Mouse (Mus musculus) skeletal muscle tissue, postnatal 0 days (tissue): ENCODE data around the gene Clic1. TPM values are rescaled to one million over a fixed set of nuclear protein-coding genes. Genes with fewer than 3 reads are reported as not detected.

Experiments used
- polyA plus RNA-seq: library from polyadenylated mRNA; unstranded; fragments of >200 nt; fragmentation: Nextera tagmentation; extraction: Ambion mirVana; gene quantifications from 2 replicates; pipeline ENCODE4 v1.2.1, GENCODE M21; 2015

Gene Clic1
- polyA plus RNA-seq: 115 and 138 TPM in 2 replicates

DNA sequence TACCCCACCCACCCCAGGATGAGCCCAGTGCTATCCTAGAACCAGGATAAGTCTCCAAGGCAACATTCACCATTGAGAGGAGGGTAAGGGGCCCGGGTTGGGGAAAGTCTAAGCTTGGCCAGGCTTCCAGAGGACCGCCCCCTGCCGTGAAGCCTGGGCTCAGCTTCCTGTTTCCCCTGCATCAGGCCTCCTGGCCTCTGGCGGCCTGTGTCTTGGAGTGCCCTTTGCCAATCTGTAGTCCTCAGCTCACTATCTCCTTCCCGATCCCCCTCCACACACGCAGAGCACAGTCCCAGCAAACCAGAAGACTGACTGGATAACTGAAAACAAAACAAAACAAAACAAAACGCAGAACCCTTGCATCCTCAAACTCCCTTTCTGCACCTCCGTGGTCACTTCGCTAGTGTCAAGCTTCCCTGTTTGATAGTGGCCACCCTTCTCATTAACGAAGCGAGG lies at the start of gene Clic1:
TSS of gene Clic1 (plus strand) at position 406 of the 456 bp plus-strand sequence.

DNA sequence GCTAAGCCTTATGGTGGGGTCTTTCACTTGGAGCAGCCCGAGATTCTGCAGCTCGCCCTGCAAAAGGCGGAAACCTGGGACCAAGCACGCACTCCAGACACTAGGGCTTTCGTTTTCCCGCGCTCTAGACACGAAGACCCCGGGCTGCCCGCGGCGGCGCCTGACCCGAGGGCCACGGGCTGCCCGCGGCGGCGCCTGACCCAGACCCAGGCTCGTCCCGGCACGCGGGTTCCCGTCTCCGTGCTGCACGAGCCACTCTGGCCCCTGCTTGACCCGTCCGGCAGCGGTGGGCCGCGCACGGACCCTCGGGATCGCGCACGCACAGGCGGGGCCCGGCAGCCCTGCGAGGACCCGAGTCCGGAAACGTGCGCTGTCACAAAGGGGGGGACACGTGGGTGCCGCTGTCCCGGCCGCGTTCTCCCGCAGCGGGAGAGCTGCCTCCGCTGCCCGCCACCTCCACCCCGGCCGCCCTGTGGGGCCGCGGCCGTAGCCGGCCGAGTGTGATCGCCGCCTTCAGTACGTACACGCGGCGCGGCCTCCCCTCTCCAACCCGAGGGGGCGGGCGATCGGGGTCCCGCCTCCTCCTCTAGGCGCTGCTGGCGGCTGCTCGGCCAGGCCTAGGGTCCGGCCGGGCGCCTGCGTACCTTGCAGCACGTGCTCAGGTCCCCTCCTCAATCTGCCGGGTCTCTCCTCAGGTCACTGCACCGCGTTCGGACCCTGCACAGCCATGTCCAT lies 48.9 kb upstream of the Clic1 start, which contains the start of gene Vars:
TSS of gene Vars (plus strand) at position 271 of the 735 bp plus-strand sequence.

DNA sequence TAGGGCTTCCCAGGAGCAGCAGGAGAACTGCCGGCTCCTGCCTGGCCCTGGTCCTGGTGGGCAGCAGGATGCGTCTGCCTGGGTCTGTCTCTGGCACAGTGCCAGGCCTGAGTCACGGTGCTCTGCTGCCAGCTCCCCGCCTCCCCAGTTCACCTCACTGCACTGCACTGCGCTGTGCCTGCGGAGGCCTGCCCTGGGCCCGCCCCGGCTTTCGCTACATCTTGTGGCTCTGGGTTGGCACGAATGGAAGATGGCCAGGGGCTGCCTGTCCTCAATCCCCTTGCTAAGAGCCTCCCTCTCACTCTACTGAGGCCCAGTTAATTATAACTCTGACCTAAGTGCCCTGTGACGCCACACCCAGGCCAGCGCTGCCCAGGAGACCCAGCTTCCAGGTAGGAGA lies 33.4 kb upstream of the Clic1 start, which contains the start of gene Vwa7:
TSS of gene Vwa7 (plus strand) at position 204 of the 400 bp plus-strand sequence.

DNA sequence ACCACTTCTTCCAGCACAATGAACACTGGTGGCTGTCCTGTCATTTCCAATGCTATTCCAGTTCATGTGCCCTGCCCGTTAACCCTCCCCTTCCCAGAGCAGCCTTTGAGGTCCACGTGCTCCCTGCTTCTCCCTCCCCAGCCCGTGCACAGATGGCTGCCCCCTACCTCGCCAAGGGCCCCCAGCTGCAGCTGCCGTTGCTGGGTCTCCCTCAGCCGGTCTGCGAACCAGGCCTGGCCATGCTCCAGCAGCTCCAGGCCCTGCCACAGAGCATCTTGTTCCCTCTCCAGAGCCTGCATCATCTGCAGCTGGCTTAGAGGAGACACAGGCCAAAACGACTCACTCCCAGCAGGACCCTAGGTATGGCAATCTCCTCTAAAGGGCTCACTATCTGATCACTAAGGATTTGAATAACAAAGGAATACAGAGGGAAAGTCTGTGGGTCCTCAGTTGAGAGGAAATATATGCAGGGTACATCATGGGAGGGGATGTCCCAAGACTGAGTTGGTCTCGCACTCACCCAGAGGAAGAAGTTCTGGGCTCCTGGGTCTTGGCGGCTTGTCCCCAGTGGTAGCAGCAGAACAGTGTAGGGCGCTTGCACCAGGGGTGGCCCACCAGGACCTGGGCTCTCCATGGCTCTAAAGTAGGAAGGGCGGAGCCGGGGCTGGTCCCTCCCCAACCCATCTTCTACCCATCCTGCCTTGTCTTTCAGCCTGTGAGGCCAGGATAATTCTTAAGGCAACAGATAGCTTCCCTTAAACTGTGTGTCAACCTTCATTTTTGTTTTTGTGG lies 22.3 kb upstream of the Clic1 start, which contains the start of gene Sapcd1:
TSS of gene Sapcd1 (minus strand) at position 740 of the 792 bp plus-strand sequence.

DNA sequence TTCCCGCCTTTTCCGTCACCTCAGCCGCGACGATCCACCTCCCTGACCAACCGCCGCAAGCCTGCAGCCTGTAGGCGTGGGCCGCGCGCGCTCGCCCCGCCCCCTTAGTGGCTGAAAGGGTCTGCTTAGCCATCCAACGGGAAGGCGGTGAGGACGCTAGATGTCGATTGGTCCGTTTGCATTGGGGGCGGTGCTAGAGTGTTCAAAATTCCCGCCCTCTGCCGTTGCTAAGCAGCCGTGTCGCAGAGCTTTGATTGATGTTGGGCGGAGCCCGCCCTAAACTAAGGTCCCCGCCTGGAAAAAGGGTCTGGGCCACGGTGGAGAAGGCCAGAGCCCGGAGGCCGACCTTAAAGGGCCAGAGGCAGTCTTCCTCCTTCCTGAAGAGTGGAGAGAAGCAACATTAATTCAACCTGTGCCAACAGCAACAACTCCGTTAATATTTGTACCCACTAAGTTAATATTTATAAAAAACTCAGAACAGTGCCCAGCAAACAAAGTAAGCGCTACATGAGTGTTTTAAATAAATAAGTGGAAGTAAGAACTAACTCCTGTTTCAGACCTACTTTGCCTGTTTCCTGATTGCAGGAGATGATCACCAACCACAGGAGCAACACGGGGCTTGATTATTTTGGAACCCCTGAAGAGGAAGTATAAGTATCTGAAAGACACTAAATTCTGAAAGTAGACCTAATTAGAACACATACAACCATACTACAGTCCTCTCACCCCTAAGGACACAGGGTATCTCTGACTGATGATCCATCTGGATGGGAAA lies 2.9 kb upstream of the Clic1 start, which contains the start of gene Msh5:
TSS of gene Msh5 (minus strand) at position 65 of the 775 bp plus-strand sequence.

DNA sequence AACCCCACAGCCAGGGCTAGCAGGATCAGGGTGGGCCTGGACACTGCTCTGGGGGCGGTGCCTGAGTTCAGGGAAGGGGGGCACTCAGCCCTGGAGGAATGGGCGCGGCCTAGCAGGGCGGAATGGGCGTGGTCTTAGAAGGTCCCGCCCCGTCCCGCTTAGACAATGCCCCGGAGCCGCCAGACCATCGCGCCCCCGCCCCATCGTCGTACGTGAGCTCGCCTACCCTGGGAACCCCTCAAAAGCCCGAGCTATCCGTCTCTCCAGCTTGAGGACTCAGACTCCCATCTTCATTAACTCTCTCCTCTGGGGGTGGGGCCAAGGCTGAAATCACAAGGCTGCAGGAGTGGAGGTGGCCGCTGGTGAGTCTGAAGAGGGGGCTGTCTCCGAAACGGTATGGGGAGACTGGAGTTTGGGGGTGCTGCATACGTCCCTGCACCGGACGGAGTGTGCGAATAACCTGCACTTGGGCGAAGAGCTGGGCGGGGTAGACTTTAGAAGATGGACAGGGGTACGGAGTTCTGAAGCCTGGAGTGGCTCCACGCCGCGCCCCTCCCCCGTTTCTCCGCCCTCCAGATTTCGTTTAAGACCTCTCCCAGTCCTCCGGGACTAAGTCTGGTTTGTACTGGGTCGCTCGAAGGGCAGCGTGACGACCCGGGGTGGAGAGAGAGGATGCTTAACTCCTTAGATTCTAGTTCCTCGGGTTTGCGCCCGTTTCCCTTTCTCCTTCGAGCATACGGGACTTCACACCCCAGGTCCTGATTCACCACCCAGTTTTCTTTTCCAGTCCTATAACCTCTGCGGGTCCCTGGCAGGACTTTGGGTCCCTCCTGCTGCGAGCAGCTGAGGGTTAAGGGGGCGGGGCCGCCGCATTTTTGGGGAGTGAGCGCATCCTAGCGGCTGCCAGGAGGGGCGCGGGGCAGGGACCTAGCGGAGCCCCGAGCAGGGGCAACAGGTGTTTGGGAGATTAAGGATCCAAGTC lies 9.4 kb downstream of the Clic1 start, which contains the start of gene Ddah2:
TSS of gene Ddah2 (plus strand) at position 125 of the 982 bp plus-strand sequence.

DNA sequence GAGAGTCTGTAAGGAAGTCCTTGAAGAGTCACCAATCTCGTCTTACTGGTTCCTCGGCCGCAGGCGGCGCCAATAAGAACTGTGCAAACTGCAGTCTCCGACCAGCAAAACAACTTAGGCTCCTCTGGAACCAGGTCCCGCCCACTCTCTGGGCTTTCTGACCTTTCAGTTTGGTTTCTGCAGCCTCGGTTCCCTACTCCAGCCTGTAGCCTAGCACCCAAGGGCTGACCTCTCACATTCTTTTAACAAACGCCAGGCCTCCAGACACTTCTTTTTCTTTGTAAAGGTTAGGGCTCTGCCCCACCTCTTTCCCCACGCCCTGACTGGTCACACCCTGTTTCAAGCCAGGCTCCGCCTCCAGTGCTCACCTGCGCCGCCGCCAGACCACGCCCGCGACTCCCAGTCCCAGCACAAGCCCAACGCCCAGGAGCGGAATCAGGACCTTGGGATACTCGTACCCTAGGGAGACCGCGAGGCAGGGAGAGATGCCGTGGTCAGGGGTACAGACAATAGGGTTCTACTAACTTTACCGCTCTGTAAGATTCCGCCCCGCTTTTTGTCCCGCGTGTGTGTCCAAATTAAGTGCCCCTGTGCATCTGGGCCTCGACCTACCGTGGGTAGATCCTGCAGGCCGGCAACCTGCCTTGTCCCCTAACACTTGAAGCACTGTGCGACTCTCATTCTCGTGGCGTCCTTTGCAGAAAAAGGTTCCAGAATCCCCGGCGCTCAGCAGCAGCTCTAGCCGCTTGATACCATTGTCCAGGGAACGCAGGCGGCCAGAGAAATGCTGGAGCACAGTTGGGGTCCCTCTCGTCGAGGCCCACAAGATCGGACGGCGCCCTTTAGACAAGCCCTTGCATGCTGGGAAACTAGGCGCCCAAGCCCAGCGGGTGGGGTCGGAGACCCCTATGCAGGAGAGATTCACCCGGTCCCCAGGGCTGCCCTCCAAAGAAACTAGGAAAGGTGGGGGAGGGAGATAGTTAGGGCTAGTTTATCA lies 15.5 kb downstream of the Clic1 start, which contains the start of gene Ly6g6c:
TSS of gene Ly6g6c (plus strand) at position 438 of the 997 bp plus-strand sequence.

DNA sequence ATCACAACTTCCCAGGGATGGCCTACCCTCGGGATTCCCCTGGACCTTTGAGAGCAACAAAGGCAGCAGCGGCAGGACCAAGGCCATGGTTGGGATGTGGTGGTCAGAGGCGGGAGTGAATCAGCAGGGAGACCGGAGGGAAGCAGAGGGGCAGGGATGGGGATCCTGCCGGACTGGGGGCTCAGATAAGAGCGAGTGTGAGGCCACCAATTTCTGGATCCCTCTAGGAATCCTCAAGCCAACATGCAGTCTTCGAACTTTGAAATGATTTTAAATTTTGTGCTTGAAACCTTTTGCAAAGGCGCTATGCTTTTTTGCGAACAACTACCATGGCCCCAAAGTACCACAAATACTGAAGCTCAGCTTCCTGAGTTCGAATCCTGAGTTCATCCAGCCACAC lies 16.3 kb downstream of the Clic1 start, which contains the start of gene Mpig6b:
TSS of gene Mpig6b (minus strand) at position 101 of the 400 bp plus-strand sequence.

DNA sequence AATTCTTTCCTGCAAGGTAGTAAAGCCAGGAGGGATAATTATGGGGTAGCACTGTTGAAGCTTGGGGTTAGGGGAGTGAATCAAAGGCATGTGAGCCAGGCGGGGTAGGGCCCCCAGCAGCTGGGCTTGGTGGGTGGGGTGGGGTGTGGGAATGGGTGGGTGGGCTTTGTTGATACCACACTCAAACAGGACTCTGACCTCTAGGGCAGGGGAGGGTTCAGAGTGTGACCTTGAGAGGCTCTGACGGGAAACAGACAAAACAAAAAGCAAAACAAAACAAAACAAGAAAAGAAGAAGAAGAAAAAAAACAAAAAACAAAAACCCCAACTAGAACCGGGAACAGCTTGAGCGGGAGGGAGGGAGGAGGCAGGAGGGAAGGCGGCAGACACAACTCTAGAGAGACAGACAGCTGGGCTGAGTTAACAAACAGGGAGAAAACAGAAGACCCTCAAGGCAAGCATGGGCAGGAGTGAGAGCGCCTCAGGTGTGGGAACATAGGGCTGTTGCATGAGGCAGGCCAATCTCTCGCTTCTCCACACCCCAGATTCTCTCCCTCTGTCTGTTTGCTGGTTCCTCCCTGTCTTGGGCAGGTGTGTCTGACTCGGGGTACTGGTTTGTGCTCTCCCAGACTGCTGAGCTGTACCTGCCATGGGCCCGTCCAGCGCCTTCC lies 26.9 kb downstream of the Clic1 start, which contains the start of gene Ly6g6e:
TSS of gene Ly6g6e (plus strand) at position 396 of the 670 bp plus-strand sequence.

DNA sequence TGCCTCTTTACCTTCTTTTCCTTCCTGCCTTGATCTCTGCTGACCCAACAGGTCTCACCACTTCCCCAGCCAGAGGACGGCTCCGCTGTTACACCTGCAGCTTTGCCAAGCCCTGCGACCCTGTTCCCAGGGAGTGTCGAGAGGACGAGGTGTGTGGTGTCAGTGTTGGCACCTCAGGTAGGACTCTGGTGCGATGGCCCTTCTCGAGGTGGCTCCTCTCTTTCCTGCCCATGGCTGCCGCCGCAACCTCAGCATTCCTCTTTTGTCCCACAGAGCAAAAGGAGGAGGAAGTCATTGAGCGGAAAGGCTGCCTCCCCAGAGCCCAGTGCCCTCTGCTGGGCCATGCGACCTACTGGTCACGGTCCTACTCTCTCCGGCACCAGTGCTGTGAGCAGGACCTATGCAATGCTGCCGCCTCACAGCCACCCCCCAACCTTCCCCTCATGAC lies 28.0 kb downstream of the Clic1 start, which contains the start of gene Ly6g6d:
TSS of gene Ly6g6d (minus strand) at position 280 of the 448 bp plus-strand sequence.

DNA sequence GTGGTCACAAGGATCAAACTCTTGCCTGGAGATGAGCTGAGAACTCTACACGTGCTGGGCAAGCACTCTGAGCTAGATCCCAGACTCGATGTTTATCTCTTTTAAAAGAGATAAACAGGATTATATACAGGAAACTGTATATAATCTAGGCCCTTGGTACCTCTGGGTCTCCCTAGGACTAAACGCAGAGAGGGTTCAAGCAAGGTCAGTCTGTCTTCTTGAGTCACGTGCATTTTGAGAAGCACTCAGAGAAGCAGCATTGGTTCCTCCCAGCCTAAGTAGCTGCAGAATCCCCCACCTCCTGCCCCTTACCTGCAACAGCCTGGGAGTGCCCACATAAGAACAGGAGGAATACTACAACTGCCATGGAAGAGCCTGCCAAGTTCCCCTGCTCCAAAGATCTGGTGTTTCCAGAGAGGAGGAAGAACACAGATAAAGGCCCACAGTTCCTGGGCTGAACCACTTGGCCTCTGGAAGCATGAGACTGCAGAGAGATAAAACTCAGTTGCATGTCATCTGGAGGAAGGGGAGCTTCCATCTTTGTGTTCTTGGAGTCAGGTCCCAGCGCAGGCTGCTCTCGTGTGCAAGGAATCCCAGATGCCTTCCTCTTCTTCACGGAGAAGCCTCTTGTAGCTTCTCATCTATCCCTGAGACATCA lies 35.6 kb downstream of the Clic1 start, which contains the start of gene Ly6g6f:
TSS of gene Ly6g6f (minus strand) at position 403 of the 658 bp plus-strand sequence.

DNA sequence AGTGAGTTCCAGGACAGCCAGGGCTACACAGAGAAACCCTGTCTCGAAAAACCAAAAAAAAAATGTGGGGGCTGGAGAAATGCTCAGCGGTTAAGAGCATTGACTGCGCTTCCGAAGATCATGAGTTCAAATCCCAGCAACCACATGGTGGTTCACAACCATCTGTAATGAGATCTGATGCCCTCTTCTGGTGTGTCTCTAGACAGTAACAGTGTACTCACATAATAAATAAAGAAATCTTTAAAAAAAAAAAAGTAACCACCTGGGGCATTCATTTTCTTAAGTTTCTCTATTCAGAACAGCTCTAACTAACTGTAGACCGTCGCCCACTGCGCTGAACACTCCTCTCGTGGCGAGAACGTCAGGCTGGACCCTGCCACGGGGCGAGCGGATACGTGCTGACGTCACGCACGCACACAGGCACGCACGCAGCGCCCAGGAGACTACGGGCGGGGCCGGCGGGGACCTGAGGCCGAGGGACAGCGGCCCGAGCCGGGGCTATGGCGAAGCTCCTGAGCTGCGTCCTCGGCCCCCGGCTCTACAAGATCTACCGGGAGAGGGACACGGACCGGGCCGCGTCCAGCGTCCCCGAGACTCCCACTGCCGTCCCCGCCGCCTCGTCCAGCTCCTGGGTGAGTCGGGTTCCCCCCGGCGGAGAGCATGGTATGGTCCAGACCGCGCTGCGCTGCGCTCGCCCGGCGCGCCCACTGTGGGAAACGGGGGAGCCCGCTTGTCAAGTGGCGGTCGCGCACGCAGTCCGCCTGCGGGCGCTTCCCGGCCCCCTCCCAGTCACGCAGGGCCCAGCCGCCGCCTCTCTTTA lies 39.3 kb downstream of the Clic1 start, which contains the start of gene Abhd16a:
TSS of gene Abhd16a (plus strand) at position 439 of the 820 bp plus-strand sequence.

DNA sequence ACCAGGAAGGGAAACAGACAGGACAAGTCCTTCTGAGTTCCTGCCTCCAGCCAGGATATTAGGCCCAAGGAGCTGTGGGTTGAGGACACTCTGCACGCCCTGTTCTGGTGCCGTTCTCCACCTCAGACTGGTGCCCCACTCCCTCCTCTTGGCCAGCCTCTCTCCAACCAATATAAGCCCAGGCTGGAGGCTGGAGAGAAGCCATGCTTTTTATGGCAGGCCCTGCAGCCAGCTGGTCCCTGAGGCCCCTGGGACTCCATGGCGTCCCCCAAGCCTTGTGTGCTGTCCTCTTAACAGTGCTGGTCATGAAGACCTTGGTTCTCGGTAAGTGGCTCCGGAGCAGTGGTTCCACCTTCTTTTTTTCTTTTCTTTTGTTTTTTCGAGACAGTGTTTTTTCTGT lies 58.3 kb downstream of the Clic1 start, which contains the start of gene Ly6g5c:
TSS of gene Ly6g5c (plus strand) at position 183 of the 400 bp plus-strand sequence.

